Mouse (Mus musculus): ENCODE measurements around the gene Prnp.

GRCm38 (mm10) chr2:131896011-131896410 lies 13.7 kb upstream of the Prnp start:
- TF ChIP-seq GATA1 (IDR thresholded peaks at IDR 0.05; ENCODE audit: low read length), result no peak
- TF ChIP-seq TAL1 (IDR thresholded peaks at IDR 0.05; ENCODE audit: low read length), result no peak

Data from erythroblast, embryonic 14.5 days (primary cell).